Mouse (Mus musculus): ENCODE measurements at regions not wholly inside any gene's neighbourhood (a gene's known extent, or its start where the extent isn't known, plus 50 kb on each side); places are given as distances from the start of the nearest gene placed in this dataset.

DNA sequence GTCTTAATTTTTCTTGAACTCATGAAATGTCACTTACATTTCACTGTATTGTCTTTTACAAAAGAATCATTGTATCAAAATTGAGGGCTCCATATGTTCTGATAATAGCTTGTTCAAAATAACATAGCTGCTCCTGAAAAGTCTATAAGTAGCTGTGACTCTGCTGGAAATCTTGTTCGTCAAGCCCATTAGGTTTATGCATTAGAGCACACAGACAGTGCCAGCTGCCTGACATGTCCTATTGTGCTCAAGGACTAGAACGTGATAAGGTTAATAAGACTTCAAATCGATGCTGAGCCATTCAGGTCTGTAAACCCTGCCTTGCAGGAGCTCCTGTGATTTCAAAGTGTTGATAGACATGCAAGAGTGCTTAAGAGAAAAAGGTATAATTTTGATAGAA, 438.0 kb downstream of the Fam198b start:
- Histone ChIP-seq H3K27me3 (replicated peaks; ENCODE audit: control insufficient read depth, insufficient read depth, low read length) (no peaks in the 10 kb centered on the region), H3K9me3 (ENCODE audit: control insufficient read depth, low read length) (no peaks in the 10 kb centered on the region), H3K36me3 (ENCODE audit: control insufficient read depth, insufficient read depth, low read length) (no peaks in the 10 kb centered on the region), H3K27ac (ENCODE audit: low read depth, low read length) (no peak overlapping the region), H3K4me1 (replicated peaks; ENCODE audit: control insufficient read depth, insufficient read depth, low read length) (no peaks in the 10 kb centered on the region), H3K4me3 (ENCODE audit: low read depth, low read length) (no peak overlapping the region), H3K4me2 (no peak overlapping the region), H3K9ac (ENCODE audit: low read depth, low read length) (no peak overlapping the region)
- no peak for DNase-seq (ENCODE audit: low spot score)
- WGBS, result 79% methylated on average over 3 of the region's 3 CpGs
- no peak for ATAC-seq (replicated peaks; ENCODE audit: low FRiP score)

DNA sequence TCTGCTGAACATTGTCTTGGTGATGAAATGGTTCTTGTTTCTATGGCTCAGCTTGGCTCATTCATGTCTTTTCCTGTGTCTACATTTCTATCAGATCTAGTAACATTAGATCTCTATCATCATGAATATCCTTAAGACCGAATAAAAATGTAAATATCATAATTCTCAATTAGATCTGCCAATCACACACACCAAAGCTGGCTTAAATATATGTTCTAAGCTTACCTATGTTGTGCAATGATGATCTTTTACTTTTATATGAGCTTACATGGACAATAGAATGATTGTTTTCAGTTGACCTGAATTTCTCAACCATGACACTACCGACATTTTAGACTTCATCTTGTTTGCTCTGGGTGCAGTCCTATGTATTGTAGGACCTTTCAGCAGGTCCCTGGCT, 440.4 kb downstream of the Fam198b start:
- Histone ChIP-seq H3K27me3 (replicated peaks; ENCODE audit: control insufficient read depth, insufficient read depth, low read length) (no peaks in the 10 kb centered on the region), H3K9ac (ENCODE audit: low read depth, low read length) (no peak overlapping the region), H3K4me1 (replicated peaks; ENCODE audit: control insufficient read depth, insufficient read depth, low read length) (no peaks in the 10 kb centered on the region), H3K27ac (ENCODE audit: low read depth, low read length) (no peak overlapping the region), H3K9me3 (ENCODE audit: control insufficient read depth, low read length) (no peaks in the 10 kb centered on the region), H3K4me3 (ENCODE audit: low read depth, low read length) (no peak overlapping the region), H3K36me3 (ENCODE audit: control insufficient read depth, insufficient read depth, low read length) (no peaks in the 10 kb centered on the region), H3K4me2 (no peak overlapping the region)
- DNase-seq (ENCODE audit: low spot score) (no peak), ATAC-seq (replicated peaks; ENCODE audit: low FRiP score) (no peak)
- WGBS, result 88% methylated on average over 2 of the region's 2 CpGs

DNA sequence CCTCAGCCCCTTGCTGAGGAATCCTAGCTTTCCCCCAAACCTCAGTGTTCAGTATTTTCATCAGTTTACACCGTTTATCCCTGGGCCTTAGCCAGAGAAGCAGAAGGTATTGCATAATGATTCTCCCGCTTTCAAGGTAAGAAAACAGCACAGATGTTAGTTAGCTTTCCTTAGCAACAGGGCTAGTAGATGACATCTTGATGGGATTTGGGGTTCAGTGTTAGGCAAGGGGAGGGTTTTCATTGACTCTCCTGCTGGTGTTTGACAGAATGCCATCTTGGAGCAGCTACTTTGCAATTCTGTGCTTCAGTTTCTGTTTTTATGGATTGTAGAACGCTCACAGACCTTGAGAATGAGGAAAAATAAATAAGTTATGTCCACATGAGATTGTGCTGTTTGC, 447.4 kb downstream of the Fam198b start:
- H3K4me3 ChIP-seq (ENCODE audit: low read depth, low read length), result no peak overlapping the region
- no peaks in the 10 kb centered on the region for H3K9me3 ChIP-seq (ENCODE audit: control insufficient read depth, low read length)
- 62% methylated on average over 3 of the region's 3 CpGs for WGBS
- no peak overlapping the region for H3K27ac ChIP-seq (ENCODE audit: low read depth, low read length)
- no peaks in the 10 kb centered on the region for H3K36me3 ChIP-seq (ENCODE audit: control insufficient read depth, insufficient read depth, low read length)
- DNase-seq (ENCODE audit: low spot score) (no peak), ATAC-seq (replicated peaks; ENCODE audit: low FRiP score) (no peak)
- no peaks in the 10 kb centered on the region for H3K27me3 ChIP-seq (replicated peaks; ENCODE audit: control insufficient read depth, insufficient read depth, low read length)
- H3K4me2 ChIP-seq, result no peak overlapping the region
- H3K4me1 ChIP-seq (replicated peaks; ENCODE audit: control insufficient read depth, insufficient read depth, low read length), result no peaks in the 10 kb centered on the region
- no peak overlapping the region for H3K9ac ChIP-seq (ENCODE audit: low read depth, low read length)

DNA sequence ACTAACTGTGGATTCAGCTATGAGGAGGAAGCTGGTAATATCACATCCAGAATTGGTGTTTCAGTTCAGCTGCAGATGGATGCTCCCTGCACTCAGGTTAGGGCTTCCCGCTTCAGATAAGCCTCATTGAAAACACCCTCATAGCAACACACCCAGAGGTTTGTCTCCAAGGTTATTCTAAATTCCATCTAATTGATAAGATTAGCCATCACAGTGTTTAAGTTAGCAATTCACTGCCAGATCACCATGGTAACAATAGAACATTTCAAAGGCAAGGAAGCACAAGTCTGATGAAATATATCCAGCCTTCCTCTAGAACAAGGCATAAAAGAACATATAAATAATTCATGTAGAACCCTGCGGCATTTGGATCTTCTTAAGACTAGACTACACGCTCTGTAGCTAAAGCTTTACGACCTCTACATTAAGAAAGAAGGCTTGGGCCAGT, 450.1 kb downstream of the Fam198b start:
- H3K9ac ChIP-seq (ENCODE audit: low read depth, low read length), result no peak overlapping the region
- no peak overlapping the region for H3K27ac ChIP-seq (ENCODE audit: low read depth, low read length)
- no peak for ATAC-seq (replicated peaks; ENCODE audit: low FRiP score)
- no peak for DNase-seq (ENCODE audit: low spot score)
- no peaks in the 10 kb centered on the region for H3K4me1 ChIP-seq (replicated peaks; ENCODE audit: control insufficient read depth, insufficient read depth, low read length)
- H3K27me3 ChIP-seq (replicated peaks; ENCODE audit: control insufficient read depth, insufficient read depth, low read length), result no peaks in the 10 kb centered on the region
- H3K4me2 ChIP-seq, result no peak overlapping the region
- WGBS, result 70% methylated on average over 4 of the region's 4 CpGs
- H3K4me3 ChIP-seq (ENCODE audit: low read depth, low read length), result no peak overlapping the region
- no peaks in the 10 kb centered on the region for H3K36me3 ChIP-seq (ENCODE audit: control insufficient read depth, insufficient read depth, low read length)
- no peaks in the 10 kb centered on the region for H3K9me3 ChIP-seq (ENCODE audit: control insufficient read depth, low read length)

DNA sequence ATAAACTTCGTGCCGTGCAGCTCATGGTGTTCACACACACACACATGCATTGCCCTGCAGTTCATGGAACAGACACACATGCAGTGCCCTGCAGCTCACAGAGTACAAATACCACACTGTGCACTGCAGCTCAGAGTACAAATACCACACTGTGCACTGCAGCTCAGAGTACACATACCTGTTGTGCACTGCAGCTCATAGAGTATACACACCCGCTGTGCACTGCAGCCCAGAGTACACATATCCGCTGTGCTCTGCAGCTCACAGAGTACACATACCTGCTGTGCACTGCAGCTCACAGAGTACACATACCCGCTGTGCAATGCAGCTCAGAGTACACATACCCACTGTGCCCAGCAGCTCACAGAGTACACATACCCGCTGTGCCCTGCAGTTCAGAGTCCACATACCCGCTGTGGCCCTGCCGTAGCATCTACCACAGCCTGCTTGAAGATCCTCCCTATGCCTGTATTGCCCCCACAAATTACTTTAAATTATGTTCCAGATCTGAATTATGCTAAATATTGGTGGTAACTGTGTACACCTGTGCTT, 451.9 kb downstream of the Fam198b start:
- H3K9ac ChIP-seq (ENCODE audit: low read depth, low read length), result no peak overlapping the region
- no peaks in the 10 kb centered on the region for H3K27me3 ChIP-seq (replicated peaks; ENCODE audit: control insufficient read depth, insufficient read depth, low read length)
- DNase-seq (ENCODE audit: low spot score), result no peak
- H3K4me2 ChIP-seq, result no peak overlapping the region
- no peaks in the 10 kb centered on the region for H3K4me1 ChIP-seq (replicated peaks; ENCODE audit: control insufficient read depth, insufficient read depth, low read length)
- H3K9me3 ChIP-seq (ENCODE audit: control insufficient read depth, low read length), result no peaks in the 10 kb centered on the region
- H3K4me3 ChIP-seq (ENCODE audit: low read depth, low read length), result no peak overlapping the region
- 81% methylated on average over 8 of the region's 8 CpGs for WGBS
- no peaks in the 10 kb centered on the region for H3K36me3 ChIP-seq (ENCODE audit: control insufficient read depth, insufficient read depth, low read length)
- ATAC-seq (replicated peaks; ENCODE audit: low FRiP score), result peak; percentile 29; the same call in 1 of the 2 replicates
- H3K27ac ChIP-seq (ENCODE audit: low read depth, low read length), result no peak overlapping the region

GRCm38 (mm10) chr3:80367972-80368371, 434.7 kb downstream of the Gria2 start:
- H3K27me3 ChIP-seq (replicated peaks; ENCODE audit: control insufficient read depth, insufficient read depth, low read length), result no peaks in the 10 kb centered on the region

GRCm38 (mm10) chr3:80369214-80369941, 433.3 kb downstream of the Gria2 start:
- DNase-seq (ENCODE audit: low spot score) (no peak), ATAC-seq (replicated peaks; ENCODE audit: low FRiP score) (no peak)
- Histone ChIP-seq H3K4me2 (no peak overlapping the region), H3K4me3 (ENCODE audit: low read depth, low read length) (no peak overlapping the region), H3K27me3 (replicated peaks; ENCODE audit: control insufficient read depth, insufficient read depth, low read length) (no peaks in the 10 kb centered on the region), H3K9ac (ENCODE audit: low read depth, low read length) (no peak overlapping the region), H3K9me3 (ENCODE audit: control insufficient read depth, low read length) (no peaks in the 10 kb centered on the region), H3K27ac (ENCODE audit: low read depth, low read length) (no peak overlapping the region), H3K4me1 (replicated peaks; ENCODE audit: control insufficient read depth, insufficient read depth, low read length) (no peaks in the 10 kb centered on the region), H3K36me3 (ENCODE audit: control insufficient read depth, insufficient read depth, low read length) (no peaks in the 10 kb centered on the region)
- 74% methylated on average over 4 of the region's 4 CpGs for WGBS

More at GRCm38 (mm10) chr3:80367972-80368371, 434.7 kb downstream of the Gria2 start:
- Histone ChIP-seq H3K4me2 (no peak overlapping the region), H3K27ac (ENCODE audit: low read depth, low read length) (no peak overlapping the region), H3K9me3 (ENCODE audit: control insufficient read depth, low read length) (no peaks in the 10 kb centered on the region), H3K4me1 (replicated peaks; ENCODE audit: control insufficient read depth, insufficient read depth, low read length) (no peaks in the 10 kb centered on the region), H3K36me3 (ENCODE audit: control insufficient read depth, insufficient read depth, low read length) (no peaks in the 10 kb centered on the region), H3K4me3 (ENCODE audit: low read depth, low read length) (no peak overlapping the region), H3K9ac (ENCODE audit: low read depth, low read length) (no peak overlapping the region)
- DNase-seq (ENCODE audit: low spot score) (no peak), ATAC-seq (replicated peaks; ENCODE audit: low FRiP score) (no peak)

- Histone ChIP-seq H3K27ac (ENCODE audit: low read depth, low read length) (no peak overlapping the region), H3K9ac (ENCODE audit: low read depth, low read length) (no peak overlapping the region), H3K4me2 (no peak overlapping the region), H3K36me3 (ENCODE audit: control insufficient read depth, insufficient read depth, low read length) (no peaks in the 10 kb centered on the region), H3K4me1 (replicated peaks; ENCODE audit: control insufficient read depth, insufficient read depth, low read length) (no peaks in the 10 kb centered on the region), H3K9me3 (ENCODE audit: control insufficient read depth, low read length) (no peaks in the 10 kb centered on the region), H3K4me3 (ENCODE audit: low read depth, low read length) (no peak overlapping the region), H3K27me3 (replicated peaks; ENCODE audit: control insufficient read depth, insufficient read depth, low read length) (no peaks in the 10 kb centered on the region)
- ATAC-seq (replicated peaks; ENCODE audit: low FRiP score) (no peak), DNase-seq (ENCODE audit: low spot score) (no peak)
- 71% methylated on average over 3 of the region's 3 CpGs for WGBS
These were observed 430.2 kb downstream of the Gria2 start for GRCm38 (mm10) chr3:80372436-80372835.

GRCm38 (mm10) chr3:80385986-80386385, 416.6 kb downstream of the Gria2 start:
- no peaks in the 10 kb centered on the region for H3K36me3 ChIP-seq (ENCODE audit: control insufficient read depth, insufficient read depth, low read length)
- no peak for DNase-seq (ENCODE audit: low spot score)
- H3K27me3 ChIP-seq (replicated peaks; ENCODE audit: control insufficient read depth, insufficient read depth, low read length), result no peaks in the 10 kb centered on the region
- no peaks in the 10 kb centered on the region for H3K4me1 ChIP-seq (replicated peaks; ENCODE audit: control insufficient read depth, insufficient read depth, low read length)
- H3K4me2 ChIP-seq, result no peak overlapping the region
- no peak overlapping the region for H3K27ac ChIP-seq (ENCODE audit: low read depth, low read length)
- no peak overlapping the region for H3K9ac ChIP-seq (ENCODE audit: low read depth, low read length)
- no peak overlapping the region for H3K4me3 ChIP-seq (ENCODE audit: low read depth, low read length)
- 86% methylated on average over 2 of the region's 2 CpGs for WGBS
- H3K9me3 ChIP-seq (ENCODE audit: control insufficient read depth, low read length), result no peaks in the 10 kb centered on the region
- no peak for ATAC-seq (replicated peaks; ENCODE audit: low FRiP score)

All from liver, embryonic 11.5 days (tissue).